Mouse (Mus musculus) cortical plate, adult 2 months (tissue): Measurements from ENCODE around the gene Tnni3. TPM values are rescaled to one million over a fixed set of nuclear protein-coding genes. Genes with fewer than 3 reads are reported as not detected.
"Not testable (repeated sequence)": the region's sequence is repeated elsewhere in the genome, so short reads cannot be mapped to it uniquely, and the experiment has no call there.

Experiments
- H3K27ac ChIP-seq: fragments of 200-500 bp; 2 replicates; pipeline ENCODE4 v1.5.1; 2012; ENCODE audit warnings: low read length, control low read depth, inconsistent platforms; ENCODE audit not compliant: insufficient read depth
- H3K4me1 ChIP-seq: fragments of 200-500 bp; 2 replicates; pipeline ENCODE4 v1.6.1; 2011; ENCODE audit warnings: low read length; ENCODE audit not compliant: control insufficient read depth, insufficient read depth
- H3K4me3 ChIP-seq: fragments of 200-500 bp; 2 replicates; pipeline ENCODE4 v1.5.1; 2011; ENCODE audit warnings: mild to moderate bottlenecking, low read length, control low read depth; ENCODE audit not compliant: insufficient read depth
- CTCF ChIP-seq: fragments of 200-500 bp; IDR thresholded peaks from 2 replicates; pipeline ENCODE4 v1.5.1; 2011; ENCODE audit warnings: mild to moderate bottlenecking, control low read depth, low read length; ENCODE audit not compliant: insufficient read depth; ENCODE audit errors: extremely low read depth
- POLR2A ChIP-seq: fragments of 200-500 bp; IDR thresholded peaks from 2 replicates; pipeline ENCODE4 v1.6.1; 2011; ENCODE audit warnings: mild to moderate bottlenecking, low read length, control low read depth; ENCODE audit not compliant: insufficient read depth; ENCODE audit errors: extremely low read depth
- polyA plus RNA-seq: library from polyadenylated mRNA; depleted of rRNA; stranded (reverse); fragments of >200 nt; gene quantifications from 2 replicates; pipeline ENCODE4 v1.2.3, GENCODE M21; 2012

Gene Tnni3
- polyA plus RNA-seq, 1 experiment = 1.9 TPM

GRCm38 (mm10) chr7:4541344-4541743 lies 17.3 kb upstream of the Tnni3 start:
- TF ChIP-seq CTCF = no peak
- TF ChIP-seq POLR2A = no peak
- peaks cover 3% of the 10 kb centered on the region for H3K4me1 ChIP-seq
- H3K27ac ChIP-seq = no peak overlapping the region
- H3K4me3 ChIP-seq = no peak overlapping the region

GRCm38 (mm10) chr7:4539019-4539418 lies 15.0 kb upstream of the Tnni3 start:
- H3K4me1 ChIP-seq = no peaks in the 10 kb centered on the region
- H3K27ac ChIP-seq = no peak overlapping the region
- no peak overlapping the region for H3K4me3 ChIP-seq
- TF ChIP-seq CTCF (no peak), POLR2A (no peak)

DNA sequence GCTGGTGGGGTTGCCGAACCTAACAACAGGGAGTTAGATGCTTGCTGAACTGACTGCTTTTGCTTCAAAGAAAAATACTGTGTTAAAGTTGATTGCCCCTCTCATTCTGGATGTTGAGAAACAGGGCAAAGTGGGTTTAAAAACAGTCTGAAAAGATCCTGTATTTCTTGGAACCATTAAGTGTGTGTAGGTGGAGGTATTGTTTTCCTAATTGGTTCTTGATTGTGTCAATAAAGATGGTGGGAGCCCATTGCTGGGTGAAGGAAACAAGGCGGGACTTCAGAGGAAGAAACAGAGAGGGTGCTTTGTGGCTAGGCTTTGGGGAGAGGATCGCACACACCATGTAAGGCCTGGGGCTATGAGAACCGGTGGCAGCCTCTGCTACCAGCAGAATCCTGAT lies 13.2 kb upstream of the Tnni3 start:
- H3K4me3 ChIP-seq = no peak overlapping the region
- H3K27ac ChIP-seq = no peak overlapping the region
- no peaks in the 10 kb centered on the region for H3K4me1 ChIP-seq
- TF ChIP-seq CTCF (no peak), POLR2A (no peak)

DNA sequence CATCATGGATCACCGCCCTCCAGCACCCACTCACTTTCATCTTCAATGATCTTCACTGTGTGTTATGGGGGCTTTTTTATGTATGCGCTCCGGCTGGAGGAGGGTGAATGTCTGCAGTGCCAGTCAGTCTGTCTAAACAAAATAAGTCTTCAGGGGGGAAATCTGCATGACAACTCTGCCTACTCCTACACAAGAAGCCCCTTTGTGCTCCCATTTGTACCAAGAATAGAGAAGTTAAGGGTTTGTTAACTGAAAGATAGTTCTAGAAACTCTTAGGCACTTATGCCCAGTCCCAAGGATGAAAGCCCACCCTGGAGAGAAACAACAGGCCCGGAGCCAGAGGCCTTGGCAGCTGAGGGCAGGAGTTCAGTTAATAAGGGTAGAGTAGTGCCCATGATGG lies 12.3 kb upstream of the Tnni3 start:
- no peaks in the 10 kb centered on the region for H3K4me1 ChIP-seq
- no peak overlapping the region for H3K27ac ChIP-seq
- no peak for TF ChIP-seq CTCF
- no peak for TF ChIP-seq POLR2A
- no peak overlapping the region for H3K4me3 ChIP-seq

DNA sequence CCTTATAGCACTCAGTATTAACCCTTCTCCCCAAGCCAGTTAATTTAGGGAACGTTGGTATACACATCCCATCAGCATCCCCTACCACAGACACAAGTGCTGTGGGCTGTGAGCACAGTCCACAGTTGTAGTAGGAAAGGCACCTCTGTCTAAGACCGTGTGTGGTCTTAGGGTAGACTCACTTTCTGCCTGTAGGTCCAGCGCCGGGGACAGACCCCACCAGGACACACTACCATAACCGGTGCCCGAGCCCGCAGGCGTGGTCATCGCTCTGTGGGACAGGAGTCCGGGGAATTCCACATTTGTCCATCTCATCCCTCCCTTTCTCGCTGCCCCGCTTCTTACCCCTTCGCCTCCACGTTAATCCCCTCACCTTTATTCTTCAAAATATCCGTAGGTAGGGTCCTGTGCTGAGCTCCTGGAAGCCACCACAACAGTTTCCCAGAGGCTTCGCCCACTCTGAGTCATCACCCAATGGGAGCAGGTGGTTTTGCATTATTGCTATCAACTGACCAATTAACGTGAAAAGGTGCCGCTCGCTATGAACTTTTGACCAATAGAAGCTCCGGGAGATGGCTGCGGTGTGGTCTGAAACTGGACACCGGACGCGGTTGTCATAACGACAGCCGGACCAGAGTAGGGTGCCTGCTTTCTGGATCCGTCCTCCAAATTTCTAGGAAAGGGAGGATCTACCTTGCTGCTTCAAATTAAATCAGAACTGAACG lies 8.1 kb upstream of the Tnni3 start, which contains the start of gene Dnaaf3:
Dnaaf3 (minus strand) TSS at position 449 of the 725 bp plus-strand sequence.
- TF ChIP-seq POLR2A = no peak
- no peak for TF ChIP-seq CTCF
- Histone ChIP-seq H3K4me3 (no peak within 1 kb of the TSS), H3K27ac (no peak within 1 kb of the TSS), H3K4me1 (no peaks in the 10 kb centered on the region)

DNA sequence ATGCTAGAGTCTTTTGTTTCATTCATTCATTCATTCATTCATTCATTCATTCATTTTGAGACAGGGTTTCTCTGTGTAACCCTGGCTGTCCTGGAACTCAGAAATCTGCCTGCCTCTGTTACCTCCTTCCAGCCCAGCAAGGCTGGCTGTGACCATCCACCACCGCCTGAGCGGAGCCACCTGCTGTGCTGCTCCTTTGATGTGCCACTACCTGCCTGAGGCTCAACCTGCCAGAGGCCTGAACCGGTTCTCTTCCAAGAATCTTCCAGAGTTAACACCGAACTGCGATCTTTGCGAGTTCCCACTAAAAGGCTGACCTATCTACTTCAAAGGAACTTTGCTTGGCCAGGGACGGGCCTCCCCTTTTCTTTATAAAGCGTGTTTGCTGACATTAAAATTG lies 6.1 kb upstream of the Tnni3 start:
- H3K4me1 ChIP-seq, H3K27ac ChIP-seq, H3K4me3 ChIP-seq: not testable (repeated sequence)

DNA sequence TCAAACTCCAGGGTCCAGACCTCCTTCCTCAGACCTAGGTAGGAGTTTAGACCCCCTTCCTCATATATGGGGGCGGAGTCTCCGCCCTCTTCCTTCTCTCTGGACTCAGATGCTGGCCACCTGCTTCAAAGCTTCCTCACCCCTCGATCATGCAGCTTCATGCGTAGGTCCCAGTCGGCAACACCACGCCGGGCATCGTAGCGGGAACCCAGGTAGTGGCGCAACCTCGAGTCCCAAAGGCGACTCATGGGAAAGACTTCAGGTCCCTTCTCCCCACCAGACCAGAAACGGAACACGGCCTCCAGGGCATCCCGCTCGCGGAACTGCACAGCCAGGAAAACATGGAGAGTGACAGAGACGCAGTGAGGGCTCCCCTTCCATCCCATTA lies 3.3 kb upstream of the Tnni3 start:
- TF ChIP-seq CTCF (no peak), POLR2A (no peak)
- no peaks in the 10 kb centered on the region for H3K4me1 ChIP-seq
- no peak overlapping the region for H3K27ac ChIP-seq
- H3K4me3 ChIP-seq = no peak overlapping the region; the same call in 1 of the 2 replicates

DNA sequence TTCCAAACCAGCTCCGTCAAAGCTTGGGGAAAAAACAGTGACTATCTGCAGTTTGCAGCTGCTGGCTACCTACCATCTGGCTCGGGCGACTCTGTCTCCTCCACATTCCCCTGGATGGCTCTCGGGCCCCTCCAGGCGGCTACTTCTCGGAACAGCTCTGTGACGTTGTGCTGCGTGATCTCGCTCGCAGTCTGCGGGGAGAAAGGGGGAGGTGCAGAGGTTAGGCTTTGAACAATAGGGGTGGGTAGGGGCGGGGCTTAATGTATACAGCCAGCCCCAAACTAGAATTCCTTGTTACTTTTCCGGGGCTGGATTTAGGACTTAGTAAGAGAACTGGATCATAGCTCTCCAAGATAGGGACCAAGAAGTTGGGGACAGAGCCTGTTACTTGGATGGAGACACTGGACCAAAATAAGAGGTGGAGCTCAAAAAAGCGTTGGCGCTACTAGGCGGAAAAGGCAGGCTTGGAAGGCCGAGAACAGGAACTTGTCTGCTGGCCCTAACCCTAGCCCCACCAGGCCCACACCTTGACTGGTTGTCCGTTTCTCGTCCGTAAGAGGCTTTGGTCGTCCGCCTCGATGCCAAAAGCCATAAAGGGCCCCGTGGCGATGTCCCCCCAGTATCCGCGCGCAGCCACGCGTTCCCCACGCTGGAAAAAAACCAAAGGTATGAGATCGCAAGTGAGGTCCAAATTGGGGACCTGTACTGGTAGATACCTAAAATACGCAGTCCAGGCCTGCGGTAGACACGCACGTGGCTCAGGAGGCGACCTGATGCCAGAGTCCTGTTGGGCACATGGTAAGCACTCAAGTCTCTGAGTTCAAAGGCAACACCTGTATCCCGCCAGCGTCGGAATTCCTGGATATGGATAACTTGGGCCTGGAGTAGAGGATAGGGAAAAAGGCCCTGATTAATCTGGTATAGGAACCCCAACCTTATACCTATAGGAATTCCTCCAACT lies 2.6 kb upstream of the Tnni3 start:
- H3K27ac ChIP-seq = no peak overlapping the region
- no peaks in the 10 kb centered on the region for H3K4me1 ChIP-seq
- no peak; the same call in 1 of the 2 replicates for TF ChIP-seq POLR2A
- TF ChIP-seq CTCF = peak; percentile 64
- H3K4me3 ChIP-seq = peak overlapping the region; percentile 10; the same call in 1 of the 2 replicates

GRCm38 (mm10) chr7:4523205-4524130 lies 561 bp downstream of the Tnni3 start:
- Histone ChIP-seq H3K4me3 (no peak overlapping the region), H3K4me1 (no peaks in the 10 kb centered on the region), H3K27ac (no peak overlapping the region)
- TF ChIP-seq POLR2A (no peak), CTCF (no peak)
